Mouse (Mus musculus) lung, postnatal 0 days (tissue): ENCODE data around the gene Rnf38.

ENCODE experiments used
- CTCF ChIP-seq: IDR thresholded peaks from 2 replicates; pipeline ENCODE4 v1.5.1; 2016; ENCODE audit warnings: antibody characterized with exemption, mild to moderate bottlenecking
- EP300 ChIP-seq: IDR thresholded peaks from 2 replicates; pipeline ENCODE4 v1.6.1; 2016; ENCODE audit warnings: antibody characterized with exemption, mild to moderate bottlenecking, control low read depth

- TF ChIP-seq CTCF (no peak), EP300 (no peak)
Observed at GRCm38 (mm10) chr4:44269376-44269817, 35.8 kb upstream of the Rnf38 start.
